Mouse (Mus musculus): ENCODE data around the gene Stpg4.

Stpg4 gene

GRCm38 (mm10) chr17:87446767-87447611, 19.4 kb upstream of the Stpg4 start, which contains the start of gene Calm2:
Gene Calm2, minus strand, starts transcription at chr17:87446935.
- in situ Hi-C loops (cut with MboI, MseI) = no loop called here

GRCm38 (mm10) chr17:87445917-87446766, 18.6 kb upstream of the Stpg4 start:
- in situ Hi-C loops (cut with MboI, MseI) = no loop called here

- in situ Hi-C loops (cut with MboI, MseI) = no loop called here
Observed at GRCm38 (mm10) chr17:87445337-87445916, 17.9 kb upstream of the Stpg4 start.

- in situ Hi-C loops (cut with MboI, MseI) = no loop called here
Observed at GRCm38 (mm10) chr17:87444763-87445162, 17.2 kb upstream of the Stpg4 start.

GRCm38 (mm10) chr17:87441537-87441936, 14.0 kb upstream of the Stpg4 start:
- in situ Hi-C loops (cut with MboI, MseI) = no loop called here

- in situ Hi-C loops (cut with MboI, MseI) = no loop called here
Observed at GRCm38 (mm10) chr17:87439441-87439840, 11.9 kb upstream of the Stpg4 start.

GRCm38 (mm10) chr17:87433929-87434328, 6.4 kb upstream of the Stpg4 start:
- in situ Hi-C loops (cut with MboI, MseI) = no loop called here

GRCm38 (mm10) chr17:87432743-87433142, 5.2 kb upstream of the Stpg4 start:
- in situ Hi-C loops (cut with MboI, MseI) = no loop called here

GRCm38 (mm10) chr17:87432314-87432713, 4.8 kb upstream of the Stpg4 start:
- in situ Hi-C loops (cut with MboI, MseI) = no loop called here

GRCm38 (mm10) chr17:87429431-87429830, 1.9 kb upstream of the Stpg4 start:
- in situ Hi-C loops (cut with MboI, MseI) = loop anchor here (10.0 kb wide), 1 partner anchor 805 kb away; no protein-coding TSS in a partner anchor

GRCm38 (mm10) chr17:87418082-87418481, 9.5 kb downstream of the Stpg4 start:
- in situ Hi-C loops (cut with MboI, MseI) = no loop called here

GRCm38 (mm10) chr17:87406646-87407045, 20.9 kb downstream of the Stpg4 start:
- in situ Hi-C loops (cut with MboI, MseI) = no loop called here

- in situ Hi-C loops (cut with MboI, MseI) = no loop called here
Observed at GRCm38 (mm10) chr17:87405576-87405975, 22.0 kb downstream of the Stpg4 start.

GRCm38 (mm10) chr17:87403462-87403861, 24.1 kb downstream of the Stpg4 start:
- in situ Hi-C loops (cut with MboI, MseI) = no loop called here

- in situ Hi-C loops (cut with MboI, MseI) = no loop called here
Observed at GRCm38 (mm10) chr17:87402444-87402843, 25.1 kb downstream of the Stpg4 start.

GRCm38 (mm10) chr17:87397088-87397487, 30.5 kb downstream of the Stpg4 start:
- in situ Hi-C loops (cut with MboI, MseI) = no loop called here

- in situ Hi-C loops (cut with MboI, MseI) = no loop called here
Observed at GRCm38 (mm10) chr17:87391242-87391641, 36.3 kb downstream of the Stpg4 start.

- in situ Hi-C loops (cut with MboI, MseI) = no loop called here
Observed at GRCm38 (mm10) chr17:87387068-87387467, 40.5 kb downstream of the Stpg4 start.

- in situ Hi-C loops (cut with MboI, MseI) = no loop called here
Observed at GRCm38 (mm10) chr17:87385835-87386234, 41.7 kb downstream of the Stpg4 start.

GRCm38 (mm10) chr17:87380681-87381080, 46.9 kb downstream of the Stpg4 start:
- in situ Hi-C loops (cut with MboI, MseI) = no loop called here

- in situ Hi-C loops (cut with MboI, MseI) = no loop called here
Observed at GRCm38 (mm10) chr17:87379821-87380220, 47.7 kb downstream of the Stpg4 start.

- in situ Hi-C loops (cut with MboI, MseI) = no loop called here
Observed at GRCm38 (mm10) chr17:87379160-87379624, 48.3 kb downstream of the Stpg4 start.
